Mouse (Mus musculus): Measurements from ENCODE around the gene Reep1.

The Reep1 gene

GRCm38 (mm10) chr6:71707511-71708501, at the start of gene Reep1:
TSS of gene Reep1 (plus strand) at chr6:71707561.
- DNase-seq (ENCODE audit: low spot score in 2 of 2), result peak; percentile 5 to 42

- DNase-seq (ENCODE audit: low spot score in 2 of 2), result no peak
These were observed 49.1 kb upstream of the Reep1 start for GRCm38 (mm10) chr6:71658290-71658689.

GRCm38 (mm10) chr6:71664511-71664910, 42.9 kb upstream of the Reep1 start:
- no peak for DNase-seq (ENCODE audit: low spot score in 2 of 2)

GRCm38 (mm10) chr6:71673166-71673565, 34.2 kb upstream of the Reep1 start:
- peak in 1 of 2 experiments; percentile 10 for DNase-seq (ENCODE audit: low spot score in 2 of 2)

- DNase-seq (ENCODE audit: low spot score in 2 of 2), result no peak
These were observed 28.5 kb upstream of the Reep1 start for GRCm38 (mm10) chr6:71678891-71679290.

GRCm38 (mm10) chr6:71695150-71695549, 12.2 kb upstream of the Reep1 start:
- no peak for DNase-seq (ENCODE audit: low spot score in 2 of 2)

GRCm38 (mm10) chr6:71695599-71695998, 11.8 kb upstream of the Reep1 start:
- DNase-seq (ENCODE audit: low spot score in 2 of 2), result no peak

GRCm38 (mm10) chr6:71706871-71707270, 490 bp upstream of the Reep1 start:
- no peak for DNase-seq (ENCODE audit: low spot score in 2 of 2)

GRCm38 (mm10) chr6:71708528-71708927, 1.2 kb downstream of the Reep1 start:
- DNase-seq (ENCODE audit: low spot score in 2 of 2), result no peak

GRCm38 (mm10) chr6:71710323-71710722, 3.0 kb downstream of the Reep1 start:
- no peak for DNase-seq (ENCODE audit: low spot score in 2 of 2)

- no peak for DNase-seq (ENCODE audit: low spot score in 2 of 2)
These were observed 3.8 kb downstream of the Reep1 start for GRCm38 (mm10) chr6:71711201-71711600.

- DNase-seq (ENCODE audit: low spot score in 2 of 2), result no peak
These were observed 6.2 kb downstream of the Reep1 start for GRCm38 (mm10) chr6:71713532-71713931.

- peak in 1 of 2 experiments; percentile 4 for DNase-seq (ENCODE audit: low spot score in 2 of 2)
These were observed 7.6 kb downstream of the Reep1 start for GRCm38 (mm10) chr6:71715006-71715405.

GRCm38 (mm10) chr6:71716434-71716833, 9.1 kb downstream of the Reep1 start:
- no peak for DNase-seq (ENCODE audit: low spot score in 2 of 2)

GRCm38 (mm10) chr6:71718322-71718721, 11.0 kb downstream of the Reep1 start:
- no peak for DNase-seq (ENCODE audit: low spot score in 2 of 2)

- DNase-seq (ENCODE audit: low spot score in 2 of 2), result no peak
These were observed 11.9 kb downstream of the Reep1 start for GRCm38 (mm10) chr6:71719302-71719701.

GRCm38 (mm10) chr6:71722988-71723387, 15.6 kb downstream of the Reep1 start:
- DNase-seq (ENCODE audit: low spot score in 2 of 2), result no peak

GRCm38 (mm10) chr6:71723555-71723954, 16.2 kb downstream of the Reep1 start:
- DNase-seq (ENCODE audit: low spot score in 2 of 2), result no peak

- DNase-seq (ENCODE audit: low spot score in 2 of 2), result no peak
These were observed 19.3 kb downstream of the Reep1 start for GRCm38 (mm10) chr6:71726710-71727109.

GRCm38 (mm10) chr6:71728306-71728705, 20.9 kb downstream of the Reep1 start:
- DNase-seq (ENCODE audit: low spot score in 2 of 2), result no peak

GRCm38 (mm10) chr6:71734910-71735599, 27.7 kb downstream of the Reep1 start:
- DNase-seq (ENCODE audit: low spot score in 2 of 2), result no peak

GRCm38 (mm10) chr6:71735600-71736010, 28.2 kb downstream of the Reep1 start:
- DNase-seq (ENCODE audit: low spot score in 2 of 2), result no peak

- no peak for DNase-seq (ENCODE audit: low spot score in 2 of 2)
These were observed 28.7 kb downstream of the Reep1 start for GRCm38 (mm10) chr6:71736101-71736500.
